Mouse (Mus musculus) C2C12 (cell line): ENCODE measurements around the gene Gm17190.

Experiments used
- CEBPB ChIP-seq: IDR thresholded peaks from one replicate; pipeline ENCODE4 v1.6.1; 2011; ENCODE audit warnings: low read depth, mild to moderate bottlenecking, control low read depth, moderate library complexity
- CTCF ChIP-seq: IDR thresholded peaks from one replicate; pipeline ENCODE4 v1.5.1; 2011; ENCODE audit not compliant: control insufficient read depth, insufficient read depth, insufficient read length
- FOSL1 ChIP-seq: IDR thresholded peaks from one replicate; pipeline ENCODE4 v1.8.0; 2011; ENCODE audit warnings: mild to moderate bottlenecking, low read length; ENCODE audit not compliant: poor library complexity, insufficient read depth, severe bottlenecking
- MAX ChIP-seq: IDR thresholded peaks from one replicate; pipeline ENCODE4 v1.6.1; 2011; ENCODE audit warnings: mild to moderate bottlenecking, control low read depth
- MYOG ChIP-seq: IDR thresholded peaks from one replicate; pipeline ENCODE4 v1.6.1; 2011; ENCODE audit not compliant: control insufficient read depth, insufficient read length; ENCODE audit errors: extremely low read depth
- USF1 ChIP-seq: IDR thresholded peaks from one replicate; pipeline ENCODE4 v1.6.1; 2011; ENCODE audit warnings: low read depth, mild to moderate bottlenecking, control low read depth, moderate library complexity

GRCm38 (mm10) chr13:96125011-96125410 is 43.2 kb downstream of the Gm17190 start:
- TF ChIP-seq CTCF (no peak), CEBPB (no peak), MYOG (no peak), MAX (no peak), USF1 (no peak), FOSL1 (no peak)
